Mouse (Mus musculus): Measurements from ENCODE around the gene Tpd52l2.

Gene Tpd52l2

GRCm38 (mm10) chr2:181496831-181497547 is at the start of gene Tpd52l2:
Tpd52l2 (plus strand) TSS chr2:181497142.
- DNase-seq (ENCODE audit: low read depth, low spot score), result peak; percentile 97

- no peak for DNase-seq (ENCODE audit: low read depth, low spot score)
These were observed 44.8 kb upstream of the Tpd52l2 start for GRCm38 (mm10) chr2:181452181-181452580.

GRCm38 (mm10) chr2:181453274-181453673 is 43.7 kb upstream of the Tpd52l2 start:
- DNase-seq (ENCODE audit: low read depth, low spot score), result no peak

GRCm38 (mm10) chr2:181455899-181456298 is 41.0 kb upstream of the Tpd52l2 start:
- DNase-seq (ENCODE audit: low read depth, low spot score), result peak; percentile 34

- no peak for DNase-seq (ENCODE audit: low read depth, low spot score)
These were observed 39.1 kb upstream of the Tpd52l2 start for GRCm38 (mm10) chr2:181457831-181458230.

GRCm38 (mm10) chr2:181458411-181459152 is 38.4 kb upstream of the Tpd52l2 start:
- no peak for DNase-seq (ENCODE audit: low read depth, low spot score)

GRCm38 (mm10) chr2:181459153-181459672 is 37.7 kb upstream of the Tpd52l2 start, which contains the start of gene Zbtb46:
Zbtb46 (minus strand) TSS chr2:181459426.
- peak; percentile 66 for DNase-seq (ENCODE audit: low read depth, low spot score)

- no peak for DNase-seq (ENCODE audit: low read depth, low spot score)
These were observed 37.0 kb upstream of the Tpd52l2 start for GRCm38 (mm10) chr2:181459673-181460621.

- no peak for DNase-seq (ENCODE audit: low read depth, low spot score)
These were observed 35.3 kb upstream of the Tpd52l2 start for GRCm38 (mm10) chr2:181461536-181462100.

GRCm38 (mm10) chr2:181462604-181463003 is 34.3 kb upstream of the Tpd52l2 start:
- no peak for DNase-seq (ENCODE audit: low read depth, low spot score)

GRCm38 (mm10) chr2:181463008-181463738 is 33.8 kb upstream of the Tpd52l2 start:
- DNase-seq (ENCODE audit: low read depth, low spot score), result no peak

GRCm38 (mm10) chr2:181465423-181465822 is 31.5 kb upstream of the Tpd52l2 start:
- no peak for DNase-seq (ENCODE audit: low read depth, low spot score)

- DNase-seq (ENCODE audit: low read depth, low spot score), result no peak
These were observed 26.7 kb upstream of the Tpd52l2 start for GRCm38 (mm10) chr2:181470285-181470684.

GRCm38 (mm10) chr2:181471246-181471645 is 25.7 kb upstream of the Tpd52l2 start:
- peak; percentile 80 for DNase-seq (ENCODE audit: low read depth, low spot score)

GRCm38 (mm10) chr2:181472256-181472827 is 24.6 kb upstream of the Tpd52l2 start:
- no peak for DNase-seq (ENCODE audit: low read depth, low spot score)

GRCm38 (mm10) chr2:181483120-181483519 is 13.8 kb upstream of the Tpd52l2 start:
- no peak for DNase-seq (ENCODE audit: low read depth, low spot score)

- no peak for DNase-seq (ENCODE audit: low read depth, low spot score)
These were observed 13.2 kb upstream of the Tpd52l2 start for GRCm38 (mm10) chr2:181483562-181484318.

- DNase-seq (ENCODE audit: low read depth, low spot score), result no peak
These were observed 12.3 kb upstream of the Tpd52l2 start for GRCm38 (mm10) chr2:181484456-181485233.

GRCm38 (mm10) chr2:181485741-181486140 is 11.2 kb upstream of the Tpd52l2 start:
- no peak for DNase-seq (ENCODE audit: low read depth, low spot score)
